Mouse (Mus musculus) cerebellum, postnatal 4 days (tissue): Measurements from ENCODE around the gene Olfr1201.

Experiments
- DNase-seq, 2 experiments: peaks; one replicate each; pipeline ENCODE4 v3.0.0; 2022; ENCODE audit warnings: low spot score in 2 of 2, mixed read lengths in 1 of 2

Olfr1201 gene

GRCm38 (mm10) chr2:88792736-88793135 lies at the start of gene Olfr1201:
TSS of gene Olfr1201 (plus strand) at chr2:88793036.
- DNase-seq: no peak

DNA sequence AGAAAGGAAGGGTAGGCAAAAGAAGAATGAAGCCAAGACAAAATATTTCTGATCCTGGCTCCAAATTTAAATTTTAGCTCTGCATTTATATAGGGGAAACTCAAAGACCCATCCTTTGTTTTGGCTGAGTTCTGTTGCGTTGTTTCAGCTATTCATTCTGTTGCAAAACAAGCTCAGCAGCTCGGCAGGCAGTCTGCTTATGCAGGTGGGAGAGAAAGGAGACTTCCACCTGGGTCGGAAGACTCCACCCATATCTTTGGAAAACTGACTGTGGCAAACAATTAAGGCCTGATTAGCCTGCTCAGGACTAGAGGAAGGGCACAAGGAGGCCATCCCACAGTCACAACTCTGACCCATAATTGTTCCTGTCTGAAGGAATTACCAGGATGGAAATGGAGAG lies 49.5 kb upstream of the Olfr1201 start:
- no peak for DNase-seq

DNA sequence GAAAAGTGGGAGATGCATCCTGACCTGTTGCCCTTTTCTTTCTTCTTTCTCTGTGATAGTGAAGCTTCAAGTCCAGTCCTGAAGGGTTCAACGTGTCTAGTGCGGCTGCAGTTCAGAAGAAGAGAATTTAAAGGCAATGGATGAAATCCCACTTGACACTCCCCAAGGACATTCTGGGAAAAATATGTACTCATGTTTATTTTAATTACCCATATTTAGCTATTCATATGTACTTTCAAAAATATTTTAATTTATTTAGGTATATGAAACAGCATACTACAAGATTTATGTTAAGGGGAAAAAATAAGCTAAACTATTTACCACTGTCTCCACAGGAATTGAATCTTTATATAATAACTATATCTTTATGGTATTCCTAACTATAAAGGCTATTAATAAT lies 41.6 kb upstream of the Olfr1201 start, which contains the start of gene Olfr1198:
Gene Olfr1198 (minus strand): TSS at position 101 of the 400 bp plus-strand sequence.
- no peak for DNase-seq

- no peak for DNase-seq
Observed at GRCm38 (mm10) chr2:88760369-88760768, 32.5 kb upstream of the Olfr1201 start, which contains the start of gene Olfr1199. TSS of gene Olfr1199 (minus strand) at chr2:88760469.

DNA sequence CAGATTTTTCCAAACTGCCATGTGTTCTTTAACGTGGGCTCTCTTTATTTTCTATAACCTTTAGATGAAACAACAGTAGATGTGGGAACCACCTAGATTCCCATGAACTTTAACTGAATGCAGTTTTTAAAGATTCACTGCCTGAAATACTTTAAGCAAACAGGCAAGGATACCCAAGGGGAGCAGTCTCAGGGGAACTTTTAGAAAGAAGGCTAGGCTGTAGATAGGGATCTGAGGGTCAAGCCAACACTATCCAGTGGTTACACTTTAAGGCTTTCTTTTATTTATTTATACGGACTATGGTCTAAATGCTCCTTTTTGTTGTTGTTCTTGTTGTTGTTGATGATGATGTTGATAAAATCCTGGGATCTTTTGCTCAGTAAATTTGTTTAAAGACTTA lies 22.4 kb upstream of the Olfr1201 start, which contains the start of gene Olfr1200:
Gene Olfr1200 (minus strand): TSS at position 101 of the 400 bp plus-strand sequence.
- no peak for DNase-seq

DNA sequence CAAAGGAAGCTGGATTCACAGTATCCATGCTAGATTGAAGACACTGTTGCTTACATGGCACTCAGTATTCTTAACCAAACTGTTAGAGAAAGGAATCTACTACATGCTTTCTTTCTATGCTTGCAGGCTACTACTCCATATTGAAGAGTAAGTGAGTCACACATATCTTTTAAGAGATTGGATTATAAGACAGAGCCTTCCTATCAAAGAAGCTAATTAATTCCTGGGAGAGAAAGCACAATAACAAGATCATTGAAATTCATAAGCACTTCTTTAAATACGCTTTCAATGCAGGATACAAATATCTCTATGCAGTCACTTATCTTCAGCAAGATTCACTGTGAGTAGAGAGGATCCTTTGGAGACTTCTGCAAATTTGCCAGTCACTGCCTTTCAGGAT lies 21.4 kb downstream of the Olfr1201 start, which contains the start of gene Olfr1202:
Gene Olfr1202 (plus strand): TSS at position 301 of the 400 bp plus-strand sequence.
- DNase-seq: no peak

DNA sequence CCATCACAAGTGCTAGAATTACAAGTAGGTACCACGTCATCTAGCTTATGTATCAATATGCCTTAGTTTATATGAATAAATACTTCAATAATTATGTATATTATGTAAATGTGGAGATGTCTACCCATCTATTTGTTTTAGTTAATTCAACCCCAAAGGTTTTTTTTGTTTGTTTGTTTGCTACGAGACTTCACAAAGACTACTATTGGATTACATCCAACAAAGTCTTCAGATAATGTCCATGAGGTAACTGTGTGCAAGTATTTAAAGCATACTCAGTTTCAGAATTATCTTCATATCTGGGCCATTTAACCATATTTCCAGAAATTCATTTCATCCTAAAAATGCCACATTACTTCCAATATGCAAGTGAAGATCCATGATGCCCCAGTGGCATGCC lies 36.6 kb downstream of the Olfr1201 start, which contains the start of gene Olfr1205:
Gene Olfr1205 (plus strand): TSS at position 301 of the 400 bp plus-strand sequence.
- DNase-seq: no peak

DNA sequence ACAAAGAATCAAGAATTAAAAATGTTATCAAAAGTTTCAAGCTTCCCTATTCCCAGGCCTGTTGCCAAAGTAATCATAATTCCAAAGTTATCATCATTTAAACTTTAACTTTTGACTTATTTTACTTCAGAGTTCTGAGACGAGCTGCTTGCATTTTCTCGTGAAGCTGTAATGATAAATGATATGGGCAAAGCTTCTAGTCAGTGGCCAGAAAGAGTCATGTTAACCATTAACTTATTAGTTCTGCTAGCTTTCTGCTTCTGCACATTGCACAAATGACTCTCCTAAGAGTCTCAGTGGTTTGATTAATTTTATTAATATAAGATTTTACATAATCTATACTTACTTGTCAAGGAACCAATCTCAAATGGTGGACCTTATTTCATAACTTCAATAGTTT lies 45.6 kb downstream of the Olfr1201 start:
- DNase-seq: no peak
